Mouse (Mus musculus) cerebellum, adult 9-11 months (tissue): ENCODE measurements around the gene Cdkl4.
A peak's percentile ranks its signal among the peaks of the same experiment; 100 is the strongest.
"Not testable (repeated sequence)": the region's sequence is repeated elsewhere in the genome, so short reads cannot be mapped to it uniquely, and the experiment has no call there.

ENCODE experiments used
- DNase-seq: peaks from one replicate; pipeline ENCODE4 v3.0.0; 2022

Gene Cdkl4

DNA sequence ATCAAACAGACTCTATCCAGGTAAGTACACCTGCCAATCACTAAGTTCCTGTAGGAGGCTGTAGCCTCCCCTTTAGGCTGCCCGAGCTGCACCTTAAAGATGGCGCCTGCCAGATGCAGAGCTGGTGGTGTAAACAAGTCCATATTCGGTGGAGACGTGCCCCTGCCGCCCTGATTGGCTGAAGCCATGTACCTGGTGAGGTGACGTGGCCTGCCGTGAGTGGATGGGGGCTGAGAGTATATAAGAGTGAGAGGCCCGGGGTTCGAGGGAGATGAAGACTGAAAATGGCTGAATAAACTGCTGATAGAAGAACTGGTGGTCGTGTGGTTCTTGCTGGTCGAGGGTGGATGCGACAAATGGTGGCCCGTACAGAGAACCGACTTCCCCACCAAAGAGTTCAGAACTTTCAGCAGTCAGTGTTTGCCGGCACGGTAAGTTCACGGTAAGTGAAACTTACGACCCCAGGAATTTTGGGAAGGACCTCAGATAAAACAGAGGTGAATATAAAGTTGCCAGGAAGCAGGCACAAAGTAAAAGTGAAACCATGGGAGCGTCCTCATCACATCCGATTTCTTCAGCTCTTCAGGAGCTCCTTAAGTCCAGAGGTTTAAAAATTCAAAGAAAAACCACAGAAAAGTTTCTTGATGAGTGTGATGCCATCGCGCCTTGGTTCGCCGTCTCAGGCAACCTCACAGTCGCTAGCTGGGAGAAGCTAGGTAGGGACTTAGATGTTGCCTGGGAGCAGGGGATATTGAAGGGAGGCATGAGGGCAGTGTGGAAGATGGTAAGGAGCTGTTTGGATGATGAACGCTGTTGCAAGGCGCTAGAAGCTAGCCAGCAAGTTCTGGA lies 13.6 kb downstream of the Cdkl4 start:
- not testable (repeated sequence) for DNase-seq

DNA sequence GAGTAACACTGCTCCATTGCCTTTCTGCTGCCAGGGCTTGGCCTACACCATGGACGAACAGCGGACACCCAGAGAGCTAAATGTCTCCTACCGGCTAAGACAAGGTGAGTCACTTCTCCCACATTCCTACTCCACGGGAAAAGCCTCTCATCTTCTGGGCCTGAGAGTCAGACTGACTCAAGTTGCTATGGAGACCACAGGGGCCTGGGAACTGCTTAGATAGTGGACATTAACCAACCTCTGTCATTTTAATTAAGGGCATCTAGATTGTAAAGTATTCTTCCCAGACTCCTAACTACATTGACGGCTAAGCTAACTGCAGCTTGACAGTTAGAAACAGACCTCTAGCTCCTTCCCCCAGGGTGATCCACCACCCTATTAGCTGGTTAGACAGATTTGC lies 14.8 kb downstream of the Cdkl4 start:
- no peak for DNase-seq

DNA sequence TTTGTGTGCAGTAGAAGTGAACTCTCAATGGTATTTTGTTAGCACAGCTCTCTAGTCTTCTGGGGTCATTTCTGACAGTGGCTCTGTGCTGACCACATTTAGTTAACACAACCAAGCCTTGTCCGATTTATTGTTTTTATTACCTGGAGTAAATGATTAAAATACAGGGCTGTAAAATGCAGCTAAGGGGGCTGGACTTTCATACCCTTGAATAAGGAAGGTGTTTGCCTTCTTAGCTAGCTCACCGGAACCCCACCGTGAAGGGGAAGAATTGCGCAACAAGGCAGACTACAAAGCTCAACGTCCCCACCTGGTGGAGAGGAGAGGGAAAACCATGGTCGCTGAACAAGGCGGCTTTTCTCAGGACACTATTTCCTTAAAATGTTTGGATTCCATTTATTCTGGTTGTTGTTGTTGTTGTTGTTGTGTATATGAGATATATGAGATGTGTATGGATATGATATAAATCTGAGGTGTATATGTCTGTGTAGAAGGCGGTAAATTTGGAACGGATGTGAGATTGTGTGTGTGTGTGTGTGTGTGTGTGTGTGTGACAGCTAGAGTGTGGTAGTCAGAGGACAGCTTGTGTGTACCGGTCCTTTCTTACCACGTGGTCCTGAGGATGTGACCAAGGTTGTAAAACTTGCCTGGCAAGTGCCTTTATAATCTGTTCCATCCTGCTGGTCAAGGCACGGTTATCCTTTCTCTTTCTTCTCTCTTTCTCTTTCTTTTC lies 16.8 kb downstream of the Cdkl4 start:
- peak; percentile 73 for DNase-seq

DNA sequence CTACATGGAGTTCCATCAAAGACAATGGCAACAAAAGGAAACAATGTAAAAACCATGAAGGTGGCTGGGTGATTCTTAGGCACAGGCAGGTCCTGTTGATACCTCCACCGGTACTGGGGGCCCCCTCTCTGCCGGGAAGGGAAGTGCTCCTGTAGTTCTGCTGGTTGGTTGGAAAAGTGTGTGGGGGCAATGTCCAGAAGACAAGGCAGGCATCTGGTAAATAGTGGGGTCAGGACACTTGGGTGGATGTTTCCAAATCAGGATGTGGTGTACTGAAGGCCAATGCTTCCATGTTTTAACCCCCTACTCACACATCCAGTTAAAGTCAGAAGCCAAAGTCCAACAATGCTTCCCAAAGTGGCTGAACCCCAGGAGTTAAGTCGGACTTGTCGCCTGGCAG lies 17.9 kb downstream of the Cdkl4 start:
- no peak for DNase-seq

DNA sequence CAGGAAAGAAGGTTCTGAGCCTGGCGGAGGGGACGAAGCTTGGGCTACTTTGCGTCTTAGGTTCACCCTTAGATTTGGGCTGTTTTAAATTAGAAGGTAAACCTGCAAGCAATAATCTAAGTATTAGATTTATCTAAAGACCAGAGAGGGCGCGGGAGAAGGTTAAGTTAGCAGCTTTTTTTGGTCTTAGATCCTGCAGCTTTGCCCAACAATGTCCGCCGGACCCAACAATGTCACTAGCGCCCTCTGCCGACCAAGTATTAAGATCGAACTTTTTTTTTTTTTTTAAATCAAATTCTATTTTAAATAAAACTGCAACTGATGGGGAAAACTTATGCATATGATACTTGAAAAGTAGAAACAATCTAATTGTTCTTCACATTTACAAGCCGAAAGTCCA lies 18.6 kb downstream of the Cdkl4 start:
- DNase-seq = no peak

DNA sequence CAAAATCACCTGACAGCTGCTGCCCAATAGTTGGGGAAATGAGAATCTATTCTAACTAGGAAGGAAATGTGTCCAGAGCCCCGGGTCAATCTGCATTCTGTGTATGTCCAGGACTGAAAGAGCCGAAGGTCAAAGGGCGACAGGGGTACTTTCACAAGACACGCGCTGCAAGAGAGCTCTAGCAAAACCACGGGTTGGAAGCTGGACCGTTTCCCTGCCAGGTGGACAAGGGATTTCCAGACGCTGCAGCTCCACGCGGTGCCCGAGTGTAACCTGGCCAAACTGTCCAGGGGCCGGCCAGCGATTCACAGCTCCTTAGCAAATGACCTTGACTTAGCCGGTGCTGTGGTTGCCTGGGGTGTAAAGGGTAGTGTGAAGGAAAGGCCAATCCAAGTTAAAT lies 19.0 kb downstream of the Cdkl4 start:
- no peak for DNase-seq

DNA sequence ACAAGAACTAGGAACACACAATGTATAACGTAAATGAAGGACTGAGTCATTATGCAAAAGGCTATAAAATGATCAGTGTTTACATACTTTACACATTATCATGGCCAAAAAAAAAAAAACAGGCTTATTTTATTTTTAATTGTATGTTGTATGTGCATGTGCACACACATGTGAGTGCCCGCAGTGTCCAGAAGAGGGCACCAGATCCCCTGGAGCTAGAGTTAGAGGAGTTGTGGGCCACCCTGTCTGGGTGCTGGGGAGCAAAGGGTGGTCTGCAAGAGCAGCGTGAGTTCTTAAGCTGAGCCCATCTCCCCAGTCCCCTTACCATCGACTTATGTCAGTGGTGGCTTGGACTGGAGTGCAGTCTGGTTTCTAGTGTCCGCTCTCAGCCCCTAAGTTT lies 20.2 kb downstream of the Cdkl4 start:
- no peak for DNase-seq

DNA sequence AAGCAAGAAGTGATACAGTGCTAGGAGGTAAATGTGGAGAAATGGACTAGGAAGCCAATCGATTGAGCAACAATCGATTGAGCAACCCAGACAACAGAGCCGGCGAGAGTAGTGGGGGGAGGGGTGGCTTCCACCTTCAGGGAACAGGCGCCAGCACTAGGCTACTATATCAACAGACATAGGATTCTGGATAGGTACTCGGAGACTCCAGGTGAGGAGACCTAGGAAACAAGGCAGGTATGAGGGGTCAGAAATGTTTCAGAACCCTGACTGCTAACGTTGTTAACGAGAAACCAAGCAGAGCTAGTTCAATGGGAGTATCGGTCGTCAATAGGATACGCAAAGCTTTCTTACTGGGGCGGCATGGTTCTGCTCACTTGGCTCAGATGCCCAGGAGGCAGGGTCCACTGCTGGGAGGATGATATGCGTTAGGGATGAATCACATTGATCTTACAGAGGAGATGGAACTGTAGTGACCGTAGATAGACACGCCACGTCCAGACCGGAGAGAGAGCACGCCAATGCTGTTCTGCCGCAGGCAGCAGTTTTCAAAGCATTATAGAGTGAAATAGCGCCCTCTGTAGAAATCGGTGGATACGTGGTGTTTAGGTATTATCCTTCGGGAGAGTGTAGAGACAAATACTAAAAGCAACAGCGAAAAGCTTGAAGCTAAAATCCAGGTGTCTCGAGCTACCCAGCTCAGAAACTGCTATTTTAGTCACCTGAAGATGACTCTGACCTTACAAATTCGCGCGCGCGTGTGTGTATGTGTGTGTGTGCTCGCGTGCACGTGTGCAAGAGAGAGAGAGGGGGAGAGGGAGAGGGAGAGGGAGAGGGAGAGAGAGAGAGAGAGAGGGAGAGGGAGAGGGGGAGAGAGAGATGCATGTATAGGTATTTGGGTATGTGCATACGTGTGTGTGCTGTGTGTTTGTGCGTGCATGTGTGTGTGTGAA lies 24.0 kb downstream of the Cdkl4 start:
- DNase-seq = peak; percentile 85

DNA sequence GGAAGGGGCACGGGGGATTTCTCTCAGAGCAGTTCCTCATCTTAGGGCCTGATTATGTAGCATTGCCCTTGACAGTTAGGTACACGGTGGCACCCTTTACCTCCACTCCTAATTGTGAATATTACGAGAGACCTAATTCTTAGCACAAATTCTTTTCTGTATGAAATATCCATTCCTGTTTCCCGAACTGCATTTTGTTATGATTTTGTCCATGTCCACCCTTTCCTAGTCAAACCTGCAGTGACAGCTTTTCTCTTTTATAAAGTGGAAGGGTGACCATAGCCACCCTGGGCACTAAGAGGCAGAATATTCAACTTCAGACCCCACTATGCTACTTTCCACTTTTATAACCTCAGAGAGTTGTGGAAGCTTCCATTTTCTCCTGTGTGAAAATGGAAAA lies 25.0 kb downstream of the Cdkl4 start:
- DNase-seq = no peak

DNA sequence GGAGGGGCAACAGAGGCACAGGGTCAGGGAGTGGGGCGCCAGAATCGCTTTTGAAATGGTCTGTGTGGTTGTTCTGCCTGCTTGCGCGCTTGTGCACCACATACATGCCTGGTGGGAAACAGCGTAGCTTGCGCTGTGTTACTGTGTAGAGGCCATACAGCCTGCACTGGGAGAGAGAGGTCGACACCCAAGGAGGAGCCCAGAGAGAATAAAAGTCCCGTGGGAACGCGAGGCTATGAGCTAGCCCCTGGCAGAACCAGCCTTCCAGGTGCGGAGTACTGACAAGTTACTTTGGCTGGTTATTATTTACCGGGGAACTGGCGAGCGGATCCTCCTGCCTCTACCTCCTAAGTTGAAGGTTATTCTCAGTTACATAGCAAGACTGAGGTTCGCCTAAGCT lies 26.6 kb downstream of the Cdkl4 start:
- DNase-seq = no peak

DNA sequence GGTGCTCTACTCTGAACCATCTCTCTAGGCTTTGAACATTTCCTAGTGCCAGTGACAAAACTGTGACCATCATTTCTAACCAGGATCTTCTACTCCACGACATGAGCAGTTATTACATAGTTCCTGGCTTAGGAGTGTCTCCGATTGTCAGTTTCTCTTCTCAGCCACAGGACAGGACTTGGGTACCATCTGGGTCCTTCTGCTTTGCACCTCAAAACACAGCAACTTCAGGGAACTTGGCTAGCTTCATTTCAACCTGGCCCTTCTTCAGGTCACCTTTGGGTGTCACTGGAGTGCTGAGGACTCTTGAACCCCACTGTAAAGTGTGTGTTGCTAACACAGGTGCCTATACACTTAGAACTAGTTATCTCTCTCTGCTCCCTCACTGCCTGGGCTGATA lies 30.8 kb downstream of the Cdkl4 start:
- no peak for DNase-seq

DNA sequence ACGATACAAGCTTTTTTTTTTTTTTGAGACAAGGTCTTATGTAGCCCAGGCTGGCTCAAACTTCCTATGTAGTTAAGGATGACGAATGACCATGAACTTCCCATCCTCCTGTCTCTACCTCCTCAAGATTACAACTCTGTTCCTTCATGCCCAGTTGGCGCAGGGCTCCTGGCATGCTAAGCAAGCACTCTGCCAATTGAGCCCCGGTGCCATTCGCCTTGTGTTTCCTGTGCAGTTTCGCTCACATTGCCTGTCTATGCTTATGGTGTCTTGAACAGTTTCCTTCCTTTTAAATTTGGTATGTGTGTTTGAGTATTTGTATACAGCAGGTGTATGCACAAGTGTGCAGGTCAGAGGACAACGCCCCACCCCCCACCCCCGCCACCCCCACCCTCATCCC lies 31.4 kb downstream of the Cdkl4 start:
- DNase-seq = no peak

DNA sequence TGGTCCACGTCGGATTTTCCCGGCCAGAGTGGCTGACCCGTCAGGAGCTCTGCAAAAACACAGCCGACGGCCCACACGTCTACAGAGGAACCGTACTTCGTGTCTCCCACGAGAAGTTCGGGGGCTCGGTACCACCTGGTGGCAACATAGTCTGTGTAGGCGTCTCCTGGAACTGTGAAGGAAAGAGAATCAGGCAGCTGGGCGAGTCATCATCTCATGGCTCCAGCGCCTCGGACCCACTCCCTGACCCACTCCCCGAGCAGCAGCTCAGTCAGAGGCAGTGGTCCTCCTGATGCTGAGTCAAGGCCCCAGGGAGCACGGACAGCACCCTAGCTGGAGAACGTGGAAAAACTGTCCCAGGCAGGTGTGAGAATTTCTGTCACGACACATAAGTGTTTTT lies 34.0 kb downstream of the Cdkl4 start:
- no peak for DNase-seq

DNA sequence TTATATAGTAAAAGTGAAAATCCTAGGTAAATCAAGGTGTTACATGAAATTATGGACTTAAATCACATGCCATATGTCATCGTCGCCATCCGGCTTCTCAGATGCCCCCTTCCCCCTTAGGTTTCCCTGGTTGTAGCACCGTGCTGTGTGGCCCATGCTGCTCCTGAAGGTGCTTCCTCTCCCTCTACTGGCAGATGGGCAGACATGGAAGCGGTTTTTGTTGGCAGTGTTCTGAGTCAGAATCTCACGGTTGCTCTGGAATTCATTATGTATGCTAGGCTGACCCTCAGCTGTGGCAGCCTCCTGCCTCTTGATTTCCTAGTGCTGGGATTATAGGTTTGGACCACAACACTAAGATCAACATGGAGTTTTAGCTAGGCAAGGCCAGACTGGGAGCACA lies 40.5 kb downstream of the Cdkl4 start:
- DNase-seq = no peak

DNA sequence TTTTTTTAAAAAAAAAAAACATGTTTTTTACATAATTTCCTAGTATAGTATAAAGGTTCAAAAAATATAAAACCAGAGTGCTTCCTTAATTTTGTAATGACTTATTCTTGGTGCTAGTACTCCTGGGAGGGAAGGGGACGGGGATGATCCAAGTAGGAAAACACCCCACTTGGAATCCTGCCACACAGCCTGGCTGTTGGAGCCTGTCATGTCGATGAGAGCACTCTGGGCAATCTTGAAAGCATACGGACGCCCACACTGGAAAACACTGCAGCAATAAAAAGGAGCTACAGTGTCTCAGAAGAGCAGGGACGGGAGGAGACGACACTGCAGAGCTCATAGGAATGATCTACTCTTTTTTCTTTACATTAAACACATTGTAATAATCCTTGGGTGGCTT lies 42.0 kb downstream of the Cdkl4 start:
- no peak for DNase-seq

DNA sequence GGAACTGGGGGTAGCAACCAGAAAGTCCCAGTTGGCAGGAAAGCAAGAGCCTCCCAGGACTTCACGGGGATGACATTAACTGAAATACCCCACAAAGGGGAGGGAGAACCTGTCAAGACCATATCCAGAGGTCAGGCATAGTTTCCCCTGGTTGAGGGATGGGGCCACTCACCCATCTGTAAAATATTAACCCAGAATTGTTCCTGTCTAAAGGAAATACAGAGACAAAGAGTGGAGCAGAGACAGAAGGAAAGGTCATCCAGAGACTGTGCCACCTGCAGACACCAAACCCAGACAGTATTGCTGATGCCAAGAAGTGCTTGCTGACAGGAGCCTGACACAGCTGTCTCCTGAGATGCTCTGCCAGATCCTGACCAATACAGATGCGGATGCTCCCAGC lies 46.3 kb downstream of the Cdkl4 start:
- not testable (repeated sequence) for DNase-seq

DNA sequence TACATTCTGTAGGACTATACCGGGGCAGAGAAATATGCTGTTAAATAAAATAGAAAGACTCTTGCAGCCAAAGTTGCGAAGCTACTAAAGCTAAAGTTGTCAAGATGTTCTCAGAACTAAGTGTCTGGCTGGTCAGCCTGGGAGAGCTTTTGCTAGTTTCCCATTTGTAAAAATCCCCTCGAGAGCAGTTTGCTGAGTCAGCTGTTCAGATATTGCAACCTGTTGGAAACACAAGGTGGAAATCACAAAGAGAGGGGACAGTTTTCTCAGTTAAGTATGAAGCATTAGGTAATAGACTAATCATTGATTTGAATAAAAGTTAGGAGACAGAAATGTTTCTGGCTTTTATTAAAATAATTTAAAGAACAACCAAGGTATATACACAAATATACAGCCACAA lies 54.4 kb downstream of the Cdkl4 start:
- DNase-seq = no peak

DNA sequence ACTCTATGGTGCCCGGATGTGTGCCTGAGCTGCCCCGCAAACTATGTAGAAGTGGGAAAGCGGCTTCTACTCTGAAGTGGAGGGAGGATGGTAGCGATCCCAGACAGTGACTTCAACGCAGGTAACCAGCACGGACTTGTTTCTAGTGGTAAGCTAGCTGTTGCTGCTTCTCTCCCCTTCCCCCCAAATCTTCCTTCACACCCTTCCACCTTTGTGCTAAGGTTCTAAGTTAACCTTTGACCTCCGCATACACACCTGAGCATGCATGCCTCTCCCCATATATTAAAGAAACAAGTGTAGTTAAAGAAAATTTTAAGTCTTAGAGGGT lies 55.4 kb downstream of the Cdkl4 start:
- no peak for DNase-seq

DNA sequence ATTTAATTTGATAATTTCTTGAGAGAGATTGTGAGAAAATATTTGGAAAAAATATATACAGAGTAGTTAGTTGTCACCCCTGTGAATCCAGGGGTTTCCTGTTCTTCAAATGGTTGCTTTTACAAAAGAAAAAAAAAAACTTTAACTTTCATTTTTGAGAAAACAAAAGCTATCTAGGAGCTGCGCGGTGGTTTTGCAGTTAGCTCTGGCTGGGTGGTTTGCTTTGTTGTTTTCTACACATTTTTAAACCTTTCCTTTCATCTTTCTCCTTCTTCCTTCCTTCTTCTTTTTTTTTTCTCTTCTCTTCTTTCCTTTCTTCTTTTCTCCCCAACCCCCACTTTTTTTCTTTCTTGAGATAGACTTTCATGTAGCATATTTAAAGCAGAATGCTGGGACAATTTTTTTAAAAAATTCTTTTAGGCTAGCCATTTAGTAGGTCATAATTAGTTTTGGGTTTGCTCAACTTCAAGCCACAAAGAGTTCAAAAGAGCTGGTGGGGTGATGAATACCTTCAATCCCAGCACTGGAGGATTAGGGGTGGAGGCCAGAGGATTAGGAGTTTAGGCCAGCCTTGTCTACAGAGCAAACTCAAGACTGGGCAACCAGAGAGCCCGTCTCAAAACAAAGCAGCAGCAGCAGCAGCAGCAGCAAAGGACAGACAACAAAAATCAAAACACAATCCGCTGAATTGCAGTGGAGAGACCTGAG lies 55.9 kb downstream of the Cdkl4 start:
- DNase-seq = no peak

DNA sequence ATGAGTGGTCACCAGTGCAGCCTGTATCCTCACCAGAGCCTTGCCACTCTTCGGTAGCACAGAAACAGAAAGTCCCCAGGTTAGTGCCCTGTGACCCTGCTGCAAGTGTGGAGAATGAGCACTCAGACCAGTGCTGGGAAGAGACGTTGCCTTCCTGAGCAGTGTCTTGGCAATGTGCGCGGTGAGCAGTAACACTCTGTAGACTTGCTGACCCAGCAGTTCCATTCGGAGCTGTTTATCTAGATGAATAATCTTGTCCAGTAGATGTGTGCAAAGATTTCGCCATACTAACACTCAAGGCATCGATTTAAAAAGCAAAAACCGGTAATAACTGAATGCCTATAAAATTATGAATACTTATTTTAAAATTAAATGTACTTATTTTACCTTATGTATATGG lies 57.1 kb downstream of the Cdkl4 start:
- DNase-seq = no peak

DNA sequence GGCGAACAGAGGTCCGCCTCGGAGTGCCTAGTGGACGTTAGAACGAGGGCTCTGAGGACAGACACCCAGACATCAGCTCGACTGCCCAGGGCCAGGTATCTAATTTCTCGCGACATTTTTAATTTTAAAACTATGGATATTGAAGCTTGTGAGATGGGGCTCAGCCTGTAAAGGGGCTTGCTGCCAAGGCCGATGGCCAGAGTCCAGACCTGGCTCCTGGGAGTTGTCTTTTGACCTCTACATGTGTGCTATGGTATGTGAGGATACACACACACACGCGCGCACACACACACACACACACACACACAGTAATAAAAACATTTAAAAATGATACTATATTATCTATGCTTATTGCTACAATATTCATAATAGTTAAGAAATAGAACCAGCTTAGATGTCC lies 58.8 kb downstream of the Cdkl4 start:
- no peak for DNase-seq

DNA sequence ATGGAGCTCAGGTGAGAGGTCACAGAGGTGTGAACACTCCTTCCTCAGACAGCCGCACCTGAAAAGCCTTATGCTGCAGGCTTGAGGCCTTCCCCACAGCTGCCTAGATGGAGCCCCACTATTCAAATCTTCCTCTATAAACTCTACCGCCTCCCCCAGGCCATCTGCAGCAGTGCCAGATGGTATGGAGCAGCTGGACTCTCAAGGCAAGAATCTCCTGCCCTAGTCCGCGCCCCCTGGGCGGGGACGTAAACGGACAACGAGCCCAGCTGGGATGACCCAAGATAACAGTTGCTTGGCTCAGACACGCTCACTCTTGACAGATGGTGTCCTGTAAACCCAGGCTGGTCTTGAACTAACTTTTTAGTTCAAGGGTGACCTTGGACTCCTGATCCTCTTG lies 60.4 kb downstream of the Cdkl4 start:
- DNase-seq = no peak

DNA sequence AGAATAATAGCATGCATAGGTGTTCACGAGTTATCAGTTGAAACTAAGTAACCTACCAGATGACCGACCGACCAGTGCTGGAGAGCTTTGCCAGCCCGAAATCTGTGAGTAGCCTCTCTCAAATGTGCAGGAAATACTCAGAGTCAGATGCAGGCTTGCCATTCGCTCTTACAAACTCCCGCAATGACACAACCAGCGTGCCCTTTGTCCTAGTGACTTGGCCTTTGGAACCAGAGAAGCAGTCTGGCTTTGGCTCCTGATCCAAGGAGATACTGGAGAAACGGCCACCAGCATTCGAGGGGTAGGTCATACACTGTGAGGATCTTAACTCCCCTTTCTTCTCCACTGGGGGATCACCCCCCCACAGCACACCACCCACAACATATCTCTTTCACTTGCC lies 61.7 kb downstream of the Cdkl4 start:
- DNase-seq = no peak
